Mouse (Mus musculus) midbrain, embryonic 13.5 days (tissue): ENCODE data around the gene Washc1. TPM values are rescaled to one million over a fixed set of nuclear protein-coding genes. Genes with fewer than 3 reads are reported as not detected.

Experiments used
- polyA plus RNA-seq: library from polyadenylated mRNA; unstranded; fragments of >200 nt; fragmentation: Nextera tagmentation; extraction: Ambion mirVana; gene quantifications from 2 replicates; pipeline ENCODE4 v1.2.1, GENCODE M21; 2015

Gene Washc1
- polyA plus RNA-seq, 1 experiment from 2014 or later, result 39.7 TPM

Other genes starting within 250 kb of the Washc1 start
- 49.8 TPM in 2 replicates for gene Ralbp1, start 225.7 kb upstream of the Washc1 start, polyA plus RNA-seq
- gene Twsg1, start 160.3 kb upstream of the Washc1 start, polyA plus RNA-seq, result 66.5 and 70.2 TPM in 2 replicates
- gene Ankrd12, start 34.5 kb upstream of the Washc1 start, polyA plus RNA-seq, result 118 and 132 TPM in 2 replicates
- gene Ndufv2, start 10.0 kb upstream of the Washc1 start, polyA plus RNA-seq, result 347 and 349 TPM in 2 replicates
- gene Ddx11, start 12.0 kb downstream of the Washc1 start, polyA plus RNA-seq, result 8.3 and 10.2 TPM in 2 replicates